In genomic region chr3:53574123-53574522, GRCm38 (mm10) we compare ENCODE assay signal across 21 mouse cellular contexts.
"Had no signal": no experiment of that assay in that cellular context is flagged by ENCODE, and none has a peak within 500 bp of the region (broad histone marks: within the 10 kb centered on the region; RNA-seq: fewer than 3 reads in every experiment).

No protein-coding gene starts in this region.

- H3K9me3 ChIP-seq: limb, embryonic 12.5 days; limb, embryonic 15.5 days; midbrain, embryonic 12.5 days; neural tube, embryonic 13.5 days; stomach, embryonic 15.5 days had no signal

- H3K4me2 ChIP-seq: limb, embryonic 12.5 days; limb, embryonic 15.5 days; liver, embryonic 11.5 days; lung, embryonic 14.5 days; midbrain, embryonic 12.5 days; neural tube, embryonic 13.5 days; stomach, embryonic 15.5 days had no signal

- H3K9ac ChIP-seq: limb, embryonic 12.5 days; limb, embryonic 15.5 days; liver, embryonic 14.5 days; liver, postnatal 0 days; lung, embryonic 14.5 days; midbrain, embryonic 12.5 days; neural tube, embryonic 13.5 days; stomach, embryonic 15.5 days had no signal

- H3K27ac ChIP-seq: limb, embryonic 12.5 days; limb, embryonic 15.5 days; liver, embryonic 14.5 days; midbrain, embryonic 12.5 days; neural tube, embryonic 13.5 days; stomach, embryonic 15.5 days had no signal

- H3K4me3 ChIP-seq: limb, embryonic 12.5 days; limb, embryonic 15.5 days; midbrain, embryonic 12.5 days; myocyte; neural tube, embryonic 13.5 days; stomach, embryonic 15.5 days had no signal

- H3K36me3 ChIP-seq: limb, embryonic 12.5 days; limb, embryonic 15.5 days; midbrain, embryonic 12.5 days; neural tube, embryonic 13.5 days; stomach, embryonic 15.5 days had no signal

- H3K27me3 ChIP-seq: limb, embryonic 12.5 days; limb, embryonic 15.5 days; midbrain, embryonic 12.5 days; neural tube, embryonic 13.5 days; stomach, embryonic 15.5 days had no signal

- H3K4me1 ChIP-seq: limb, embryonic 12.5 days; limb, embryonic 15.5 days; midbrain, embryonic 12.5 days had no signal

- ATAC-seq: liver, postnatal 0 days; midbrain, embryonic 16.5 days had no signal

- DNase-seq: kidney, adult 11 months; kidney, adult 8-10 months; kidney, postnatal 14 days; kidney, postnatal 4 days; left cerebral cortex, postnatal 4 days; liver, postnatal 0 days; lung, embryonic 14.5 days; lung, postnatal 10 days; lung, postnatal 4 days; right cerebral cortex, postnatal 25 days; spleen, adult 18-20 months; thymus, postnatal 25 days had no signal
